Comparison of ENCODE assay signal across 8 mouse cellular contexts in genomic region chr11:121701244-121701643, GRCm38 (mm10). TPM values are rescaled to one million over a fixed set of nuclear protein-coding genes. Genes with fewer than 3 reads are reported as not detected.
A peak's percentile ranks its signal among the peaks of the same experiment; 100 is the strongest.
DNase-seq lines count a peak whose midpoint lies in the region; ATAC-seq and TF ChIP-seq lines count a peak whose summit lies in the region.

TSS of gene Metrnl (plus strand) at chr11:121701544.

- no peaks in the 10 kb centered on the region for H3K27me3 ChIP-seq in cerebellum, adult 2 months (ENCODE audit: control insufficient read depth, insufficient read depth, low read length)
- H3K27me3 ChIP-seq in C2C12 (ENCODE audit: control insufficient read depth, insufficient read depth, insufficient read length): no peaks in the 10 kb centered on the region
- peaks cover 48% of the 10 kb centered on the region for H3K27me3 ChIP-seq in forebrain, embryonic 13.5 days
- H3K27me3 ChIP-seq in intestine, embryonic 16.5 days (replicated peaks; ENCODE audit: control insufficient read depth, insufficient read depth, low read length): no peaks in the 10 kb centered on the region
- H3K27me3 ChIP-seq in neural tube, embryonic 12.5 days (replicated peaks): peaks cover 35% of the 10 kb centered on the region

- H3K79me2 ChIP-seq in C2C12 (ENCODE audit: control insufficient read depth, insufficient read depth): peaks cover 32% of the 10 kb centered on the region

- intact Hi-C loops in left cerebral cortex, postnatal 10 days (cut with DNase I): no loop called here

- peak within 1 kb of the TSS; percentile 67 for H3K9ac ChIP-seq in forebrain, embryonic 13.5 days
- H3K9ac ChIP-seq in intestine, embryonic 16.5 days (ENCODE audit: low read depth, low read length): peak within 1 kb of the TSS; percentile 84
- H3K9ac ChIP-seq in neural tube, embryonic 12.5 days: peak within 1 kb of the TSS; percentile 59

- peak within 1 kb of the TSS; percentile 56 for H3K4me3 ChIP-seq in cerebellum, adult 2 months (replicated peaks; ENCODE audit: insufficient read depth, low read depth, low read length)
- H3K4me3 ChIP-seq in C2C12 (ENCODE audit: insufficient read depth, poor library complexity, severe bottlenecking): peak within 1 kb of the TSS; percentile 55
- H3K4me3 ChIP-seq in forebrain, embryonic 13.5 days: peak within 1 kb of the TSS; percentile 64
- H3K4me3 ChIP-seq in intestine, embryonic 16.5 days (ENCODE audit: low read length): peak within 1 kb of the TSS; percentile 84
- peak within 1 kb of the TSS; percentile 62 for H3K4me3 ChIP-seq in neural tube, embryonic 12.5 days

- H3K4me2 ChIP-seq in forebrain, embryonic 13.5 days: peak within 1 kb of the TSS; percentile 99
- peak within 1 kb of the TSS; percentile 90 for H3K4me2 ChIP-seq in intestine, embryonic 16.5 days (ENCODE audit: low read depth, low read length)
- H3K4me2 ChIP-seq in neural tube, embryonic 12.5 days (replicated peaks): peak within 1 kb of the TSS; percentile 99

- H3K9me3 ChIP-seq in forebrain, embryonic 13.5 days (replicated peaks): no peaks in the 10 kb centered on the region
- H3K9me3 ChIP-seq in intestine, embryonic 16.5 days (ENCODE audit: control insufficient read depth, low read length): no peaks in the 10 kb centered on the region
- no peaks in the 10 kb centered on the region for H3K9me3 ChIP-seq in neural tube, embryonic 12.5 days

- no peaks in the 10 kb centered on the region for H3K79me3 ChIP-seq in C2C12 (ENCODE audit: low read depth)

- TF ChIP-seq POLR2A in cerebellum, adult 2 months (IDR thresholded peaks at IDR 0.05; ENCODE audit: borderline replicate concordance, insufficient read depth, low read length): no peak

- no peak for ATAC-seq in forebrain, embryonic 13.5 days
- no peak for ATAC-seq in intestine, embryonic 16.5 days
- ATAC-seq in neural tube, embryonic 12.5 days (ENCODE audit: low FRiP score, low read depth): no peak

- no peaks in the 10 kb centered on the region for H3K4me1 ChIP-seq in cerebellum, adult 2 months (ENCODE audit: control insufficient read depth, insufficient read depth, low read length)
- peaks cover 21% of the 10 kb centered on the region for H3K4me1 ChIP-seq in forebrain, embryonic 13.5 days
- H3K4me1 ChIP-seq in intestine, embryonic 16.5 days (ENCODE audit: control insufficient read depth, insufficient read depth, low read length): peaks cover 22% of the 10 kb centered on the region
- H3K4me1 ChIP-seq in neural tube, embryonic 12.5 days: peaks cover 13% of the 10 kb centered on the region

- peak within 1 kb of the TSS; percentile 69 for H3ac ChIP-seq in C2C12 (ENCODE audit: control insufficient read depth, insufficient read length, low read depth)

- no peak for TF ChIP-seq CTCF in cerebellum, adult 2 months (IDR thresholded peaks at IDR 0.05; ENCODE audit: borderline replicate concordance, insufficient read depth, low read depth, low read length)
- no peak for TF ChIP-seq CTCF in C2C12 (IDR thresholded peaks at IDR 0.05; ENCODE audit: control insufficient read depth, insufficient read depth, insufficient read length)

- WGBS in cerebellum, adult 2 months: 95% methylated on average over 5 of the region's 5 CpGs
- 88% methylated on average over 5 of the region's 5 CpGs for WGBS in forebrain, embryonic 13.5 days
- 91% methylated on average over 5 of the region's 5 CpGs for WGBS in intestine, embryonic 16.5 days
- 82% methylated on average over 5 of the region's 5 CpGs for WGBS in neural tube, embryonic 12.5 days

- DNase-seq in cerebellum, adult 2 months: no peak
- DNase-seq in cerebellum, adult 9-10 months: no peak
- DNase-seq in left cerebral cortex, postnatal 10 days (ENCODE audit: extremely low spot score in 1 of 2, low spot score in 2 of 2): no peak
- no peak for DNase-seq in thymus, postnatal 14 days

- H3K27ac ChIP-seq in cerebellum, adult 2 months (ENCODE audit: insufficient read depth, low read length): no peak within 1 kb of the TSS
- H3K27ac ChIP-seq in forebrain, embryonic 13.5 days: no peak within 1 kb of the TSS
- H3K27ac ChIP-seq in intestine, embryonic 16.5 days (ENCODE audit: low read length): peak within 1 kb of the TSS; percentile 86
- no peak within 1 kb of the TSS for H3K27ac ChIP-seq in neural tube, embryonic 12.5 days

- no peaks in the 10 kb centered on the region for H3K36me3 ChIP-seq in C2C12 (ENCODE audit: control insufficient read depth, insufficient read depth)
- no peaks in the 10 kb centered on the region for H3K36me3 ChIP-seq in forebrain, embryonic 13.5 days (ENCODE audit: poor library complexity, severe bottlenecking)
- H3K36me3 ChIP-seq in intestine, embryonic 16.5 days (ENCODE audit: control insufficient read depth, insufficient read depth, low read length): no peaks in the 10 kb centered on the region
- no peaks in the 10 kb centered on the region for H3K36me3 ChIP-seq in neural tube, embryonic 12.5 days

TF ChIP-seq in C2C12, 6 proteins besides CTCF, POLR2A, EP300 and RAD21:
- no peak for TF ChIP-seq MYOG (IDR thresholded peaks at IDR 0.05; ENCODE audit: control insufficient read depth, extremely low read depth, insufficient read length)
- TF ChIP-seq MAX (IDR thresholded peaks at IDR 0.05): no peak
- no peak for TF ChIP-seq CEBPB (IDR thresholded peaks at IDR 0.05; ENCODE audit: low read depth)
- TF ChIP-seq MYOD1 (IDR thresholded peaks at IDR 0.05; ENCODE audit: control insufficient read depth, insufficient read length, low read depth): no peak
- TF ChIP-seq USF1 (IDR thresholded peaks at IDR 0.05; ENCODE audit: low read depth): no peak
- TF ChIP-seq FOSL1 (IDR thresholded peaks at IDR 0.05; ENCODE audit: insufficient read depth, low read length, poor library complexity, severe bottlenecking): no peak

RNA-seq across cellular contexts. Expression of gene Metrnl, which starts in this region (rescaled TPM):
- polyA plus RNA-seq in cerebellum, adult 2 months (2012; rRNA removed): 10.8 and 13.2 TPM in 2 replicates
- polyA plus RNA-seq in C2C12 (2012; fragmentation: generic; extraction: Trizol): 32.4 TPM
- 1.9 and 2.3 TPM in 2 replicates for polyA plus RNA-seq in forebrain, embryonic 13.5 days (2015; fragmentation: Nextera tagmentation; extraction: Ambion mirVana)
- 40.3 and 44.9 TPM in 2 replicates for polyA plus RNA-seq in intestine, embryonic 16.5 days (2015; fragmentation: Nextera tagmentation; extraction: Ambion mirVana)
- polyA plus RNA-seq in neural tube, embryonic 12.5 days (2016; fragmentation: Nextera tagmentation; extraction: Ambion mirVana): 16.5 and 17.8 TPM in 2 replicates
- 1 to 10 TPM; 5.4 to 9.2 TPM for total RNA-seq in left cerebral cortex, postnatal 10 days (2021)
